Mouse (Mus musculus): Measurements from ENCODE around the gene Gadd45b. TPM values are rescaled to one million over a fixed set of nuclear protein-coding genes. Genes with fewer than 3 reads are reported as not detected.

Gadd45b gene
- polyA plus RNA-seq, 2 experiments: 1.9 to 2.7 TPM

- Histone ChIP-seq H3K4me1 (replicated peaks; ENCODE audit: control insufficient read depth in 2 of 2, insufficient read depth in 2 of 2, low read length in 1 of 2) (peaks cover 11 to 12% of the 10 kb centered on the region in 2 experiments; a peak in 3 of 4 replicates), H3K4me3 (ENCODE audit: insufficient read depth in 1 of 2, low read depth in 2 of 2, low read length in 2 of 2) (peak overlapping the region; percentile 69 to 74), H3K27ac (no peak overlapping the region), H3K4me2 (ENCODE audit: low read depth) (peak overlapping the region; percentile 79), H3K36me3 (replicated peaks; ENCODE audit: control insufficient read depth, insufficient read depth, low read depth) (no peaks in the 10 kb centered on the region), H3K9ac (replicated peaks) (peak overlapping the region; percentile 57), H3K9me3 (ENCODE audit: control insufficient read depth, low read length) (no peaks in the 10 kb centered on the region), H3K27me3 (ENCODE audit: control insufficient read depth, insufficient read depth, low read length) (peaks cover 2% of the 10 kb centered on the region; the same call in 1 of the 2 replicates)
- DNase-seq (ENCODE audit: low read depth in 3 of 3, low spot score in 3 of 3) (no peak), ATAC-seq (ENCODE audit: insufficient read depth) (peak; percentile 17; the same call in 1 of the 2 replicates)
- no peak for TF ChIP-seq EP300 (IDR thresholded peaks at IDR 0.05; ENCODE audit: low read depth)
- no peak for TF ChIP-seq CTCF (IDR thresholded peaks at IDR 0.05; ENCODE audit: low read depth)
- 2% methylated on average over 15 of the region's 15 CpGs for WGBS (ENCODE audit: insufficient replicate concordance)
Observed at GRCm38 (mm10) chr10:80917336-80917778, 12.5 kb upstream of the Gadd45b start.

GRCm38 (mm10) chr10:80917779-80918434 is 12.0 kb upstream of the Gadd45b start, which contains the start of gene Lmnb2:
Gene Lmnb2 (minus strand): TSS chr10:80918245.
- under 1% methylated on average over 61 of the region's 61 CpGs for WGBS (ENCODE audit: insufficient replicate concordance)
- peak; percentile 40; the same call in 1 of the 2 replicates for ATAC-seq (ENCODE audit: insufficient read depth)
- no peak for DNase-seq (ENCODE audit: low read depth in 3 of 3, low spot score in 3 of 3)
- Histone ChIP-seq H3K4me2 (ENCODE audit: low read depth) (peak within 1 kb of the TSS; percentile 79), H3K27ac (no peak within 1 kb of the TSS), H3K9me3 (ENCODE audit: control insufficient read depth, low read length) (no peaks in the 10 kb centered on the region), H3K4me3 (ENCODE audit: insufficient read depth in 1 of 2, low read depth in 2 of 2, low read length in 2 of 2) (peak within 1 kb of the TSS; percentile 69 to 74), H3K4me1 (replicated peaks; ENCODE audit: control insufficient read depth in 2 of 2, insufficient read depth in 2 of 2, low read length in 1 of 2) (peaks cover 12 to 14% of the 10 kb centered on the region in 2 experiments; a peak in 3 of 4 replicates), H3K36me3 (replicated peaks; ENCODE audit: control insufficient read depth, insufficient read depth, low read depth) (no peaks in the 10 kb centered on the region), H3K27me3 (ENCODE audit: control insufficient read depth, insufficient read depth, low read length) (peaks cover 2% of the 10 kb centered on the region; the same call in 1 of the 2 replicates), H3K9ac (replicated peaks) (peak within 1 kb of the TSS; percentile 57)
- TF ChIP-seq EP300 (IDR thresholded peaks at IDR 0.05; ENCODE audit: low read depth): no peak
- TF ChIP-seq CTCF (IDR thresholded peaks at IDR 0.05; ENCODE audit: low read depth): no peak

- no peak for ATAC-seq (ENCODE audit: insufficient read depth)
- Histone ChIP-seq H3K27ac (no peak overlapping the region), H3K9me3 (ENCODE audit: control insufficient read depth, low read length) (no peaks in the 10 kb centered on the region), H3K4me3 (ENCODE audit: insufficient read depth in 1 of 2, low read depth in 2 of 2, low read length in 2 of 2) (peak overlapping the region in 1 of 2 experiments; percentile 31; a peak in 3 of 4 replicates), H3K27me3 (ENCODE audit: control insufficient read depth, insufficient read depth, low read length) (peaks cover 2% of the 10 kb centered on the region; the same call in 1 of the 2 replicates), H3K9ac (replicated peaks) (no peak overlapping the region), H3K4me2 (ENCODE audit: low read depth) (peak overlapping the region; percentile 43), H3K4me1 (replicated peaks; ENCODE audit: control insufficient read depth in 2 of 2, insufficient read depth in 2 of 2, low read length in 1 of 2) (peaks cover 0 to 4% of the 10 kb centered on the region in 2 experiments; a peak in 2 of 4 replicates), H3K36me3 (replicated peaks; ENCODE audit: control insufficient read depth, insufficient read depth, low read depth) (no peaks in the 10 kb centered on the region)
- TF ChIP-seq CTCF (IDR thresholded peaks at IDR 0.05; ENCODE audit: low read depth) (no peak), EP300 (IDR thresholded peaks at IDR 0.05; ENCODE audit: low read depth) (no peak)
- DNase-seq (ENCODE audit: low read depth in 3 of 3, low spot score in 3 of 3): no peak
- 5% methylated on average over 16 of the region's 16 CpGs for WGBS (ENCODE audit: insufficient replicate concordance)
Observed at GRCm38 (mm10) chr10:80921923-80922322, 8.0 kb upstream of the Gadd45b start.

GRCm38 (mm10) chr10:80925472-80925871 is 4.4 kb upstream of the Gadd45b start:
- TF ChIP-seq EP300 (IDR thresholded peaks at IDR 0.05; ENCODE audit: low read depth): no peak
- no peak for TF ChIP-seq CTCF (IDR thresholded peaks at IDR 0.05; ENCODE audit: low read depth)
- Histone ChIP-seq H3K36me3 (replicated peaks; ENCODE audit: control insufficient read depth, insufficient read depth, low read depth) (no peaks in the 10 kb centered on the region), H3K9ac (replicated peaks) (no peak overlapping the region), H3K9me3 (ENCODE audit: control insufficient read depth, low read length) (no peaks in the 10 kb centered on the region), H3K27ac (no peak overlapping the region), H3K4me1 (replicated peaks; ENCODE audit: control insufficient read depth in 2 of 2, insufficient read depth in 2 of 2, low read length in 1 of 2) (peaks cover 11% of the 10 kb centered on the region in 2 experiments), H3K27me3 (ENCODE audit: control insufficient read depth, insufficient read depth, low read length) (peaks cover 6% of the 10 kb centered on the region), H3K4me2 (ENCODE audit: low read depth) (no peak overlapping the region), H3K4me3 (ENCODE audit: insufficient read depth in 1 of 2, low read depth in 2 of 2, low read length in 2 of 2) (no peak overlapping the region)
- no peak for ATAC-seq (ENCODE audit: insufficient read depth)
- no peak for DNase-seq (ENCODE audit: low read depth in 3 of 3, low spot score in 3 of 3)
- 38% methylated on average over 3 of the region's 3 CpGs for WGBS (ENCODE audit: insufficient replicate concordance)

- DNase-seq (ENCODE audit: low read depth in 3 of 3, low spot score in 3 of 3): peak; percentile 58 to 69 (median 64)
- under 1% methylated on average over 48 of the region's 48 CpGs for WGBS (ENCODE audit: insufficient replicate concordance)
- peak overlapping the region; percentile 90 for H3K4me2 ChIP-seq (ENCODE audit: low read depth)
- peak overlapping the region; percentile 34 for H3K9ac ChIP-seq (replicated peaks)
- no peak for TF ChIP-seq EP300 (IDR thresholded peaks at IDR 0.05; ENCODE audit: low read depth)
- peak; percentile 91 for TF ChIP-seq CTCF (IDR thresholded peaks at IDR 0.05; ENCODE audit: low read depth)
- H3K4me3 ChIP-seq (ENCODE audit: insufficient read depth in 1 of 2, low read depth in 2 of 2, low read length in 2 of 2): peak overlapping the region; percentile 56 to 57
- peaks cover 11 to 12% of the 10 kb centered on the region in 2 experiments for H3K4me1 ChIP-seq (replicated peaks; ENCODE audit: control insufficient read depth in 2 of 2, insufficient read depth in 2 of 2, low read length in 1 of 2)
- H3K27ac ChIP-seq: no peak overlapping the region
- no peaks in the 10 kb centered on the region for H3K9me3 ChIP-seq (ENCODE audit: control insufficient read depth, low read length)
- ATAC-seq (ENCODE audit: insufficient read depth): peak; percentile 36; the same call in 1 of the 2 replicates
- peaks cover 39% of the 10 kb centered on the region for H3K27me3 ChIP-seq (ENCODE audit: control insufficient read depth, insufficient read depth, low read length)
- no peaks in the 10 kb centered on the region for H3K36me3 ChIP-seq (replicated peaks; ENCODE audit: control insufficient read depth, insufficient read depth, low read depth)
Observed at GRCm38 (mm10) chr10:80928586-80929298, 1.1 kb upstream of the Gadd45b start.
